Mouse (Mus musculus): ENCODE measurements at regions not wholly inside any gene's neighbourhood (a gene's known extent, or its start where the extent isn't known, plus 50 kb on each side); places are given as distances from the start of the nearest gene placed in this dataset.

DNA sequence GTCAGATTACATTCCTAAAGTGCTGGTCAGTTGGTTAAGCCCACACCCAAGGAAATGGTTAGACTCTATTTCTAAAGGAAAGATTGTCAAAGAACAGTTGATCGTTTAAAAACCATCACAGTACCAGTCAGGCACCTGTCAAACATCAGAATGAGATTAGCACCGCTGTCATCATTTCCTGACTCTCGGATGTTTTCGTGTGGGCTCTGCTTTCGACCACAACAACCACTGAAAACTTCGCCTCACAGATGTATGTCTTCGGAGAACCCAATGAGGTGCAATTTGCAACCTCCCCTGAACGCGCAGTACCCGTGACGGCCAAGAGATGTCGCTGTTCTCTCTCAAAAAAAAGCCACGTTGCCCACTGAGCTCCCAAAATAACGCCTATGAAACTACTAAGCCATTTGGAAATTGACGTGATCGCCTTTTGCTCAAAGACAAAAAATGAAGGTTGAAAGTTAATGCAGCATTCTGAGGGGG is 102.6 kb upstream of the Cxadr start:
- H3K27ac ChIP-seq (replicated peaks; ENCODE audit: insufficient read depth, low read depth, low read length): no peak overlapping the region
- no peak overlapping the region for H3K9ac ChIP-seq (ENCODE audit: low read depth, low read length)
- H3K36me3 ChIP-seq (ENCODE audit: control insufficient read depth, insufficient read depth, low read length): no peaks in the 10 kb centered on the region
- peak; percentile 47 for DNase-seq (ENCODE audit: extremely low read depth, low read depth, low spot score)
- H3K79me2 ChIP-seq (ENCODE audit: control insufficient read depth, insufficient read depth, low read length): no peaks in the 10 kb centered on the region
- no peaks in the 10 kb centered on the region for H3K27me3 ChIP-seq (ENCODE audit: control insufficient read depth, insufficient read depth, low read length)
- peaks cover 6% of the 10 kb centered on the region for H3K4me1 ChIP-seq (ENCODE audit: control insufficient read depth, insufficient read depth, low read length)
- TF ChIP-seq CTCF (IDR thresholded peaks at IDR 0.05; ENCODE audit: low read depth, low read length): peak; percentile 86
- TF ChIP-seq POLR2A (IDR thresholded peaks at IDR 0.05; ENCODE audit: extremely low read depth, insufficient read depth, low read length): no peak
- H3K4me3 ChIP-seq (ENCODE audit: insufficient read depth, low read depth, low read length): no peak overlapping the region
- 7% methylated on average over 16 of the region's 16 CpGs for WGBS

DNA sequence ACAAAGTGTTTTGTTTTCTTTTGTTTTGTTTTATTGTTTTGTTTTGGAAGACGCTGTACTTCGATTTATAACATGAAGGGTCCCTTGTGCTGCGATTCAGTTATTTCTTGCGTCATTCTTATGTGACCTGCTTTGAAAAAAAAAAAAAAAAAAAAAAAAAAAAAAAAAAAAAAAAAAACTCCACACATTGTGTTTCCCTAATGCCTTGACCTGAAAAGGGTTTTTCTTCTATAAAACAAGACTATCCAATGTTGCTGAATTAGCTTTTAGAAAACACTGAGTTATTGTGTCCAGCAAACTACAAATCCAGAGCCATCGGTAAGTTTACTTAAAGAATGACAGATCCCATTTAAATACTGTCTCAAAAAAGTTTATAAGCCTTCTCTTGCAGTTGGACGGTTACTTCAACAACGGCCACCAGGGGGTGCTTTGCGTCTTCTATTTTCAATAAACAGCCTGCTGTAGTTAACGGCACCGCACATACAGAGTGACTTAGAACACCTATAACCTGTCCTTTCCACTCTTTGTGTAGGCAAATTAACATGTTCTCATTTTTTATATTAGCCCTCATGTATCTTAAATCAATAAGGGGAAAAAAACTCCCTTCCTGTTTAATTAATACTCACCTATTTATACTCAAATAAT is 103.9 kb upstream of the Cxadr start:
- Histone ChIP-seq H3K9ac (ENCODE audit: low read depth, low read length) (no peak overlapping the region), H3K27me3 (ENCODE audit: control insufficient read depth, insufficient read depth, low read length) (no peaks in the 10 kb centered on the region), H3K27ac (replicated peaks; ENCODE audit: insufficient read depth, low read depth, low read length) (no peak overlapping the region), H3K79me2 (ENCODE audit: control insufficient read depth, insufficient read depth, low read length) (no peaks in the 10 kb centered on the region), H3K4me1 (ENCODE audit: control insufficient read depth, insufficient read depth, low read length) (peaks cover 6% of the 10 kb centered on the region), H3K36me3 (ENCODE audit: control insufficient read depth, insufficient read depth, low read length) (no peaks in the 10 kb centered on the region), H3K4me3 (ENCODE audit: insufficient read depth, low read depth, low read length) (no peak overlapping the region)
- TF ChIP-seq CTCF (IDR thresholded peaks at IDR 0.05; ENCODE audit: low read depth, low read length): peak; percentile 50
- no peak for TF ChIP-seq POLR2A (IDR thresholded peaks at IDR 0.05; ENCODE audit: extremely low read depth, insufficient read depth, low read length)
- whole genome bisulfite sequencing: 7% methylated on average over 10 of the region's 10 CpGs
- peak; percentile 73 for DNase-seq (ENCODE audit: extremely low read depth, low read depth, low spot score)

DNA sequence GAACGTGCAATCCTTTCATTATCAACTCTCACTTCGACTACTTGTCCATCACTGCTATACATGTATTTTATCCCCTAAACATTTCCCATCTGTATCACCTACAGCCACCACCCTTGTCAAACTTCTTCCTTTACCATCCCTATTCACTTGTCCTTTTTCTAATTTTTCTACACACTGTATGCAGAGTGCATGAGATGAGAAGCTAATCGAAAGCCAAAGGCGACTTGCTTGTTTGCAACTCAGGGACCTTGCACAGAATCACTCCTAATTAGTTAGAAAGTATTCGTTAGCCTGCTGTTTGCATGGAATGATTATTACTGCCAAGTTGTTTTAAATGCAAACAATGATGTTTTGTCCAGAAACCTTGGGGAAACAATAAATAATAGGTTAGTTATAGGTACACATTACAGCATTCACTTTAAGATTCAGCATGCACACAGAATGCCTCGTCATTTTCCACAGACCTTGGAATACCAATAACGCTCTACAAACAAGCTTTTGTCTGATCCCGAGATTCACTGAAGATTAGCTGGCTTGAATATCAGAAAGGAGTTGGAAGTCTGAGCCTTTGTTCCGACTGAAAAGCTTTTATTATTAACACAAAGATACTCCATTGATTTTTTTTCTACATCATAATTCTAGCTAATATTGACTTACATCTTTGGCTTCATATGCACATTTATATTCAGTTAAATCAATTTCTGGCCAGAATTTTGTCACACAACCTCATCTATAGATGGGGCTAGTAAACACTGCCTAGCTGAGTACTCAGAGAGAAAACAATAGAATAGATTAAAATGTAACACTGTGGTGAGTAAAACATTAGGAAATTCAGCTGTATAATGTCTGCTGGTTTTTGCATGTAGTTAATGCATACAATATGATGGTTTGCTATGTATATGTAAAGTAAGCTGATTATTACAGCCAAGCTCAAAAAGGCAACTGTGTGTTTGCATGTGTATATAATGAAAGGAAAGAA is 130.4 kb upstream of the Cxadr start:
- Histone ChIP-seq H3K79me2 (ENCODE audit: control insufficient read depth, insufficient read depth, low read length) (no peaks in the 10 kb centered on the region), H3K27ac (replicated peaks; ENCODE audit: insufficient read depth, low read depth, low read length) (no peak overlapping the region), H3K4me1 (ENCODE audit: control insufficient read depth, insufficient read depth, low read length) (no peaks in the 10 kb centered on the region), H3K4me3 (ENCODE audit: insufficient read depth, low read depth, low read length) (no peak overlapping the region), H3K27me3 (ENCODE audit: control insufficient read depth, insufficient read depth, low read length) (no peaks in the 10 kb centered on the region), H3K36me3 (ENCODE audit: control insufficient read depth, insufficient read depth, low read length) (no peaks in the 10 kb centered on the region), H3K9ac (ENCODE audit: low read depth, low read length) (no peak overlapping the region)
- no peak for DNase-seq (ENCODE audit: extremely low read depth, low read depth, low spot score)
- whole genome bisulfite sequencing: 75% methylated on average over 9 of the region's 9 CpGs
- TF ChIP-seq CTCF (IDR thresholded peaks at IDR 0.05; ENCODE audit: low read depth, low read length): no peak
- TF ChIP-seq POLR2A (IDR thresholded peaks at IDR 0.05; ENCODE audit: extremely low read depth, insufficient read depth, low read length): no peak

DNA sequence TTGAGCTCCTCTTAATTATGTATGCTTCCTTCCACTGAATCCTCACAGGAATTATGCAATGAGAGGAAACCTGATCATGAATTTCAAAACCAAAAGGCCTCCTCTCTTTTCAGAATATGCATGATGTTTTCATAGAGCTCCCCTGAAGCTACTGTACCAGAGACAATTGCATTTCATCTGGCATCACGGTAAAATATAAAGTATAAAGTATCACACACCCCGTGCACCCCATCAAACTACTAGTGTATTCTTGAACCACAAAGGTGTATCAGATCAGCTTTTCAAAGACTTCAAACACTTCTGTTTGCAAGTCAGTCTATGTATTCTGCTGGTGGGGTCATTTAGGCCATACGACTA is 144.4 kb upstream of the Cxadr start:
- TF ChIP-seq POLR2A (IDR thresholded peaks at IDR 0.05; ENCODE audit: extremely low read depth, insufficient read depth, low read length): no peak
- TF ChIP-seq CTCF (IDR thresholded peaks at IDR 0.05; ENCODE audit: low read depth, low read length): no peak
- Histone ChIP-seq H3K9ac (ENCODE audit: low read depth, low read length) (no peak overlapping the region), H3K27ac (replicated peaks; ENCODE audit: insufficient read depth, low read depth, low read length) (no peak overlapping the region), H3K27me3 (ENCODE audit: control insufficient read depth, insufficient read depth, low read length) (no peaks in the 10 kb centered on the region), H3K36me3 (ENCODE audit: control insufficient read depth, insufficient read depth, low read length) (no peaks in the 10 kb centered on the region), H3K4me1 (ENCODE audit: control insufficient read depth, insufficient read depth, low read length) (no peaks in the 10 kb centered on the region), H3K79me2 (ENCODE audit: control insufficient read depth, insufficient read depth, low read length) (no peaks in the 10 kb centered on the region), H3K4me3 (ENCODE audit: insufficient read depth, low read depth, low read length) (no peak overlapping the region)
- 70% methylated on average over 3 of the region's 3 CpGs for WGBS
- DNase-seq (ENCODE audit: extremely low read depth, low read depth, low spot score): no peak

DNA sequence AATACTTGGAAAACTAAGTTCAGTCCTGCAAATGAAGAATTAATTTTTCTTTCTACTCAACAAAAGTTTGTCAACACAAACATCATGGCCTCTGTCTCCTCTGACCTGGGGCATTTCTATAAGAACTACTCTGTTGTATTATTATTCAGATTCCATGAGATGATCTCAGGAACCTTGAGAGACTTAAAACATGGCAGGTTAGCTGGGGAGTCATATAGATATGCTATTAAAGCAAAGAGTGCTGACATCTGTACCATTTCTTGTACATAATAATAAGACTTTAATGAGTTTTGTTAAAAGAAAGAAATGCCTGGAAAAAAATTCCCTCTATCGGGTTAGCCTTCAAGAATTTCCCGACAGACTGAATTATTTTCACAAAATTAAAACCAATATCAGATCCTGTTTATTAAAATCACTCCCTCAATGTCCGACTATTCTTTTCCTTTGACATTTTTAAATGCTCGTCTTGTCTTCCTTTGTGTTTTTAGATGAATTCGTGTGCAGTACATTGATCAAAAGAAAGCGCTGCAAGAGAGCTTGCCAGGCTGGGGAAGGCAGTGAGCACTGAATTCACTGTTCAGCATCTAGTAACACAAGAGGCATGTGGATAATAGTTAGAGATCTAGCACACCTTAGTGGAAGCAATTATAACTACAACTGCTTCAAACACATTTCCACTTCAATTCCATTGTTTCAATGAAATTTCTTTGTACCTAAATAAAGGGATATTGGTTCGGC is 145.0 kb upstream of the Cxadr start:
- no peak for DNase-seq (ENCODE audit: extremely low read depth, low read depth, low spot score)
- no peak for TF ChIP-seq POLR2A (IDR thresholded peaks at IDR 0.05; ENCODE audit: extremely low read depth, insufficient read depth, low read length)
- no peak for TF ChIP-seq CTCF (IDR thresholded peaks at IDR 0.05; ENCODE audit: low read depth, low read length)
- Histone ChIP-seq H3K4me3 (ENCODE audit: insufficient read depth, low read depth, low read length) (no peak overlapping the region), H3K4me1 (ENCODE audit: control insufficient read depth, insufficient read depth, low read length) (no peaks in the 10 kb centered on the region), H3K79me2 (ENCODE audit: control insufficient read depth, insufficient read depth, low read length) (no peaks in the 10 kb centered on the region), H3K9ac (ENCODE audit: low read depth, low read length) (no peak overlapping the region), H3K36me3 (ENCODE audit: control insufficient read depth, insufficient read depth, low read length) (no peaks in the 10 kb centered on the region), H3K27ac (replicated peaks; ENCODE audit: insufficient read depth, low read depth, low read length) (no peak overlapping the region), H3K27me3 (ENCODE audit: control insufficient read depth, insufficient read depth, low read length) (no peaks in the 10 kb centered on the region)
- WGBS: 61% methylated on average over 7 of the region's 7 CpGs
